Comparison of ENCODE assay signal across 8 mouse cellular contexts in the genomic region with DNA sequence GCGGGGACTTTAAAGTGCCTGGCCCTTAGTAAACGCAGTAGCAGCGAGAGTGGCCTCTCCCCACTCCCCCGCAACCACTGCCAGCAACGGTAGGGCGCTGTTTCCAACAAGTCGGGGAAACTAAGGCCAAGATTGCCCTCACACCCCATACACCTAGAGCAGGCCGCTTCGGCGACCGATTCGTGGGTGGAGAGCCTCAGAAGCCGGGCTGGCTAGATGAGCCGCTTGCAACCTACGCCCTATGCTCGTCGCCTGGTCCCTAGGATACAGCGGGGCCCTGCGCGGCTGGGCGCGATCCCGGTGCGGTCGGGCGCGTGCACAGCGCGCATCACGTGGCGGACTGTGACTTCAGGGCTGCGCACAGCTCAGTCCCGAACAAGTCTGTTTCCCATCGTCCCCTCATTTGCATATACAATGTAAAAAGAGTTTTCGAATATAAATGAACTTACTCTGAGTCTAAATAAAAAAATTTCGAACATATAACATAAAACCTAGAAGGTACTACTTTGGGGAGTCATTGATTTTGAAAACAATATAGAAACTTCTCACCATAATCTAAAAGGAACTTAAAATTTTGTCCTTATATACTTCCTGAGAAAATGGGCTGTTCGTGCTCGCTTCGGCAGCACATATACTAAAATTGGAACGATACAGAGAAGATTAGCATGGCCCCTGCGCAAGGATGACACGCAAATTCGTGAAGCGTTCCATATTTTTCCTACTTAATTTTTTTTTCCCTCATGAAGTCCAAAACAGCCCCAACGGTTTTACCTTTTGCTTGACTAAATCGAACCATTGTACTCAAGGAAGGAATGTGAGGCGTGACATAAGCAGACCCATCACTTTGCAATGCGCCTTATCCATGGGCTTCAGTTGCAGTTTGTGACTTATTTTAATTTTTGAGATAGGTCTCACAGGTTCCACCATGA. TPM values are rescaled to one million over a fixed set of nuclear protein-coding genes. Genes with fewer than 3 reads are reported as not detected.
A peak's percentile ranks its signal among the peaks of the same experiment; 100 is the strongest.
DNase-seq lines count a peak whose midpoint lies in the region; ATAC-seq and TF ChIP-seq lines count a peak whose summit lies in the region.

No protein-coding gene starts in this region.

- peak overlapping the region; percentile 79 for H3K4me3 ChIP-seq in ES-Bruce4 (ENCODE audit: low read depth, low read length)
- peak overlapping the region; percentile 67 for H3K4me3 ChIP-seq in forebrain, embryonic 15.5 days
- H3K4me3 ChIP-seq in neural tube, embryonic 14.5 days (ENCODE audit: low read depth, low read length), result peak overlapping the region; percentile 54
- H3K4me3 ChIP-seq in testis, adult 2 months (ENCODE audit: control insufficient read depth, low read depth, low read length), result peak overlapping the region; percentile 91

- H3K27me3 ChIP-seq in ES-Bruce4 (ENCODE audit: control insufficient read depth, insufficient read depth, low read length, poor library complexity, severe bottlenecking), result peaks cover 3% of the 10 kb centered on the region; the same call in 1 of the 2 replicates
- H3K27me3 ChIP-seq in forebrain, embryonic 15.5 days, result peaks cover 43% of the 10 kb centered on the region
- peaks cover 8% of the 10 kb centered on the region for H3K27me3 ChIP-seq in neural tube, embryonic 14.5 days (ENCODE audit: control insufficient read depth, insufficient read depth, low read length)
- H3K27me3 ChIP-seq in testis, adult 2 months (ENCODE audit: control insufficient read depth, insufficient read depth, low read length), result no peaks in the 10 kb centered on the region

- TF ChIP-seq EP300 in ES-Bruce4 (IDR thresholded peaks at IDR 0.05; ENCODE audit: insufficient read depth, low read depth, low read length), result 0 out of 2 replicates have a peak, but pooled peaks have one; percentile 41

- TF ChIP-seq POLR2A in ES-Bruce4 (IDR thresholded peaks at IDR 0.05; ENCODE audit: insufficient read depth, low read length), result peak; percentile 33
- peak; percentile 84 for TF ChIP-seq POLR2A in testis, adult 2 months (IDR thresholded peaks at IDR 0.05; ENCODE audit: control insufficient read depth, low read depth, low read length)

- peak; percentile 99 for ATAC-seq in forebrain, embryonic 15.5 days (replicated peaks)
- peak; percentile 98 for ATAC-seq in neural tube, embryonic 14.5 days (ENCODE audit: low read depth)

- H3K9me3 ChIP-seq in ES-Bruce4 (replicated peaks; ENCODE audit: control insufficient read depth, insufficient read depth, low read length, poor library complexity, severe bottlenecking), result no peaks in the 10 kb centered on the region
- H3K9me3 ChIP-seq in forebrain, embryonic 15.5 days, result no peaks in the 10 kb centered on the region
- H3K9me3 ChIP-seq in neural tube, embryonic 14.5 days (ENCODE audit: control insufficient read depth, low read length), result no peaks in the 10 kb centered on the region

- peak overlapping the region; percentile 59 for H3K9ac ChIP-seq in ES-Bruce4 (ENCODE audit: low read depth, poor library complexity, severe bottlenecking)
- H3K9ac ChIP-seq in forebrain, embryonic 15.5 days (replicated peaks), result peak overlapping the region; percentile 55
- peak overlapping the region; percentile 61 for H3K9ac ChIP-seq in neural tube, embryonic 14.5 days (replicated peaks; ENCODE audit: low read depth, low read length)

- under 1% methylated on average over 48 of the region's 48 CpGs for WGBS in forebrain, embryonic 15.5 days
- WGBS in neural tube, embryonic 14.5 days, result 1% methylated on average over 48 of the region's 48 CpGs

- no peaks in the 10 kb centered on the region for H3K36me3 ChIP-seq in ES-Bruce4 (ENCODE audit: control insufficient read depth, insufficient read depth, low read length, poor library complexity, severe bottlenecking)
- no peaks in the 10 kb centered on the region for H3K36me3 ChIP-seq in forebrain, embryonic 15.5 days
- no peaks in the 10 kb centered on the region for H3K36me3 ChIP-seq in neural tube, embryonic 14.5 days (ENCODE audit: control insufficient read depth, insufficient read depth, low read length)
- no peaks in the 10 kb centered on the region for H3K36me3 ChIP-seq in testis, adult 2 months (ENCODE audit: control insufficient read depth, insufficient read depth, low read length)

- peak overlapping the region; percentile 58 for H3K4me2 ChIP-seq in forebrain, embryonic 15.5 days (replicated peaks)
- peak overlapping the region; percentile 78 for H3K4me2 ChIP-seq in neural tube, embryonic 14.5 days (ENCODE audit: low read depth, low read length)

- peak overlapping the region; percentile 8; the same call in 1 of the 2 replicates for H3K27ac ChIP-seq in ES-Bruce4 (ENCODE audit: insufficient read depth, low read length)
- H3K27ac ChIP-seq in forebrain, embryonic 15.5 days (replicated peaks), result peak overlapping the region; percentile 68
- H3K27ac ChIP-seq in neural tube, embryonic 14.5 days (ENCODE audit: low read depth, low read length), result peak overlapping the region; percentile 80
- peak overlapping the region; percentile 69 for H3K27ac ChIP-seq in testis, adult 2 months (ENCODE audit: control insufficient read depth, insufficient read depth, low read depth, low read length)

- intact Hi-C loops in heart, postnatal 25 days (cut with DNase I), result no loop called here

- no peaks in the 10 kb centered on the region for H3K4me1 ChIP-seq in ES-Bruce4 (ENCODE audit: control insufficient read depth, insufficient read depth, low read length)
- H3K4me1 ChIP-seq in forebrain, embryonic 15.5 days, result peaks cover 42% of the 10 kb centered on the region
- H3K4me1 ChIP-seq in neural tube, embryonic 14.5 days (ENCODE audit: control insufficient read depth, insufficient read depth, low read length), result peaks cover 18% of the 10 kb centered on the region
- peaks cover 8% of the 10 kb centered on the region for H3K4me1 ChIP-seq in testis, adult 2 months (ENCODE audit: control insufficient read depth, insufficient read depth, low read length)

- no peak for TF ChIP-seq CTCF in ES-Bruce4 (IDR thresholded peaks at IDR 0.05; ENCODE audit: low read depth, low read length)
- TF ChIP-seq CTCF in testis, adult 2 months (IDR thresholded peaks at IDR 0.05; ENCODE audit: control insufficient read depth, insufficient read depth, insufficient replicate concordance, low read depth, low read length), result no peak

- peak; percentile 75 for DNase-seq in c-Kit-positive CD71-positive TER-119-positive erythroid progenitor cells, embryonic 14.5 days (ENCODE audit: low spot score)
- peak; percentile 93 for DNase-seq in heart, postnatal 25 days (ENCODE audit: low spot score)
- peak; percentile 94 to 97 for DNase-seq in layer of hippocampus, adult 18-20 months (ENCODE audit: low spot score in 2 of 2)
- peak; percentile 95 to 96 for DNase-seq in lung, adult 18-20 months

RNA-seq across cellular contexts. Expression of a gene that starts 15.8 kb away (rescaled TPM):
- not detected in 2 replicates for polyA plus RNA-seq in ES-Bruce4 (2011; ENCODE audit: insufficient read depth, insufficient read length, low read depth, missing spikeins)
- 0.36 and 0.61 TPM in 2 replicates for polyA plus RNA-seq in forebrain, embryonic 15.5 days (2015; fragmentation: Nextera tagmentation; extraction: Ambion mirVana)
- total RNA-seq in heart, postnatal 25 days (2021), result not detected
- total RNA-seq in layer of hippocampus, adult 18-20 months (2021), result under 1 TPM; 0.07 to 0.15 TPM
- polyA plus RNA-seq in neural tube, embryonic 14.5 days (2014; fragmentation: Nextera tagmentation; extraction: Ambion mirVana), result 22.7 and 23.2 TPM in 2 replicates
- polyA plus RNA-seq in testis, adult 2 months (2012; rRNA removed), result 1.2 and 1.6 TPM in 2 replicates

Comparison
In these comparisons a context has a peak if more than half of its experiments do, and no peak if none do; other contexts are left out.
1. Peak in every context shown above with its lines: DNase-seq, ATAC-seq, H3K4me3 ChIP-seq and H3K27ac ChIP-seq.
2. H3K27ac ChIP-seq: peak in every context shown above with its lines; median percentile 80 in neural tube, embryonic 14.5 days; 69 in testis, adult 2 months; 68 in forebrain, embryonic 15.5 days; 8 in ES-Bruce4.